Mouse (Mus musculus) B cell, adult 2 months (primary cell): ENCODE data around the gene Pin4.
"Not testable (repeated sequence)": the region's sequence is repeated elsewhere in the genome, so short reads cannot be mapped to it uniquely, and the experiment has no call there.

Experiments
- DNase-seq, 2 experiments: peaks; one replicate each; pipeline ENCODE4 v3.0.0; 2022

Pin4 gene

DNA sequence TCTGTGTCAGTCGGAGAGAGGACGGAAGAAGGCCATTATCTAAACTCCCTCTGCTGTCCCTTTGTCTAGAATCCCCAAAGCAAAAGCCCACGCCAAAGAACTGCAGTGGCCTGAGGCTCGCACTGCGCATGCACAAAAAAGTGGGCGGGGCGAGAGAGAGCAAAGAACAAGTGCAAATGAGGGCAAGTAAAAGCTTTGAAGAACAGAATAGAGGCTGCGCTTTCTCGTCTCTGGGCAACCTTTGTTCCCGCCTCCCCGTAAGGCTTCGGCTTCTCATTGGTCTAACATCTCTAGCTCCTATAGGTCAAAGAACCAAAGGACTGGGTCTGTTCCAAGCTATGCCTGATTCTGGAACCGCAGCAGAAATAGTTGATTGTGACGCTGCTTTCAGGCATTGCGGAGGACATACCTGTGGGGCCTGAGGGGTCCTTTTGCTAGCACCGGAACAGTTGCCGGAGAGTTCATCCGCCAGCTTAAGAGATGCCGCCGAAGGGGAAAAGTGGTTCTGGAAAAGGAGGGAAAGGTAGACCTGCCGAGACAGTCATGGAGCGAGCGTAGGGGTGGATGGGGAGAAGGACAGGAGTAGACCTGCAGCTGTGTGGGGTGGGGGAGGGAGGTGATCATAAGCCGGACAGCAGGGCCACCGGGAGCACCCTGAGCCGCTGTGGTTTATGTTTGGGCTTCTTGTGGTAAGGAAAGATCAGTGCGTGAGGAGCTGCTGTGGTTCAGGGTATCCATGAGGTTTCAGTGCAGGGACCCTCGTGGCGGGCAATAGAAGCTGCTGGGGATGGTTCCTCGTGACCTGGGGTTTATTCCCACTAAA is at the start of gene Pin4:
Pin4 (plus strand) TSS at position 406 of the 823 bp plus-strand sequence.
- peak; percentile 89 for DNase-seq

DNA sequence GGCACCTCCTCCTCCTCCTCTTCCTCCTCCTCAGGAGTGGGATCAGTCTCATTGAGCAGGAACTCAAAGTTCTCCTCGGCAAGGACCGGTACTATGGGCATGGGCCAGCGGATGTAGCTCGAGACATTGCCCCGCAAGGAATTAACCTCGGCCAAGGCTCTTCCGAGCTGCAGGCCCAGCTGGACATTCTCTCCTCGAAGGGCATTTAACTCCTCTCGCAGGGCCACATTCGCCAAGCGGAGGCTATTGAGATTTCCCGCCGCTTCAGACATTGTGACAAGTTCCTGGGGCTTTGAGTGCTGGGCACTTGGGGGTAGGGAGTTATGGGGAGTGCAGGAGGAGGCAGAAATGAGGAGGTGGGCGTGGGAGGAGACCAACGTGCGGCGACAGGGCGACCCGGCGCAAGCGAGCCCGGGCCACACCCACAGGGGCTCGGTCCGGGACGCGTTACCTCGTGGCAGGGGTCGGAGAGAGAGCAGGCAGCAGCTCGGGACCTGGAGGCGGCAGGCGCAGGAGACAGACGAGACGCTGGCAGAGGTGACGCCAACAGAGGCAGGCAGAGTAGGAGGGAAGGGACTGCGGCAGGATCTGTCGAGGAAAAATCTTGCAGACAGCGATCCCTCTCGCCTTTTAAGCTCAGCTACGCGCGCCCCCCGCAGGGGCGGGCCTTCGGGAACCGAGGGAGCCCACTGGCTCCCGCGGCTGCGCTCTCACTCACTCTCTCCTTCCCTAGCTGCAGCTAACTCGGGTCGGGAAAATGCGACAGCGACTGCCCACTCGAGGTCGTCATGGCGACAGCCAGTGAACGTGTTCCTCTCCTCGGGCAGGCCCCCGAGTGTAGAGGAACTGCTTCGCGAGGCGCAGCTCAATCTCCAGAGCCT is 48.4 kb upstream of the Pin4 start, which contains the start of gene Rtl5:
Rtl5 (minus strand) TSS at position 714 of the 881 bp plus-strand sequence.
- DNase-seq: peak; percentile 34 to 45

DNA sequence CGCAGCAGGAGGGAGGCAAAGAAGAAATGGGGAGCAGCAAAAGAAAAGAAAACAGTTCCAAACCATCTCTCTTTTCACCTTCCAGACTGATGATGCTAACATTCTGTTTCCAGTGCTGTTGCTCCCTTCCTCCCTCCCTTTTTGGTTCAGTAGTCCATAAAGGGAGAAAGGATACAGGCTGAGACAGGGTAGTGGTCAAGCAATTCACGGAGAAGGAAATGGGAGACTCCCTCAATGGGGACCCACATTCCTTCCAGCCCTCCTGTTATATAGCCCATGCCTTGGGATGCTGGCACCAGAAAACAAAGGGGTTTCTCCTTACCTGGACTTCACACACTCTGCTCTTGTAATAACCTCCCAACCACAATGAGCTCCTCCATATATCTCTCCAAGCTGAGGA is 47.7 kb upstream of the Pin4 start:
- no peak for DNase-seq

DNA sequence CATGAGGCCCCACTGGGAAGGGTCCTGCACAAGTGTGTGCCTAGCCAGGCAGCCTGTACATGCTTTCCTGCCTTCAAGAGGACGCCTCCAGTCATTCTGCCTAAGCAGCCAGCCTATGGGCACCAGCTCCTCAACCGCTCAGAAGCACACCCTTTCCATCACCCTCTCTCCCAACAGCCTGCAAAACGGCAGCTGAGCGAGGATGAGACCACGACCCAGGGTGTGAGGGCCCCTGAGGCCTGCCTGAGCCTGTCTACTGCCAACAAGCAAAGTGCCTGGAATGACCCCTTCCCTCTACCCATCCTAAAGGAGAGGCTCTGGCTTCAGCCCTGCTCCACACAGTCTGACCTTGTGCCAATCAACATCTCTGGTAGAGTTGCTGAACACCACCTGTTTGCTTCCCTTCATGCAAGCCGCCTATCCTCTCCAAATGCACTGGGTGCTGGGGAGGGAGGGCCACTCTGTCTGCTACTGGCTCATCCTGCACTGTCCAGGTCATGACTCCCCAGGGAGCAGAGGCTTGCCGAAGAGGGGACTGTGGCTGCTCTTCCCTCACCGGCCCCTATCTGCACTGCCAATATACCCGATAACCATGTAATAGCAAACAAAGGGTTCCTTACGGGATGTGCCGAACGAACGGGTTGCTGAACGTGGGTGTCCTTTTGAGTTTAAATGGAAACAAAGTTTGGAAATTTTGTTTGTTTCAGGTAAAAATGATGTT is 45.5 kb upstream of the Pin4 start:
- DNase-seq: no peak

DNA sequence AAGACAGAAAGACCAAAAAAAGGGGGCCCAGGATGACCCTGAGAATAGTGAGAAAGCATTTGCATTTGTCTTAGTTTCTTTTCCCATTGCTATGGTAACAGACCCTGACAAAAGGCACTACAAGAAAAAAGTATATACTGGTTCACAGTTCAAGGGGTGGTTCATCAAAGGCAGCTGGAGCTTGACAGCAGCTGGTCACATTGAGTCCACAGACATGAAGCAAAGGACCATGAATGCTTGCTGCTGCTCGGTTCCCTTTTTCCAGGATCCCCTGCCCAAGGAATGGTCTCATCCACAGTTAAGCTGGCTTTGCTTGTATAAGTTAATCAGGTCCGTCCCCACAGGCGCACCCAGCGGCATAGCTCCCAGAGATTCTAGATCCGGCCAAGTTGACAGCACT is 44.8 kb upstream of the Pin4 start:
- DNase-seq: no peak

DNA sequence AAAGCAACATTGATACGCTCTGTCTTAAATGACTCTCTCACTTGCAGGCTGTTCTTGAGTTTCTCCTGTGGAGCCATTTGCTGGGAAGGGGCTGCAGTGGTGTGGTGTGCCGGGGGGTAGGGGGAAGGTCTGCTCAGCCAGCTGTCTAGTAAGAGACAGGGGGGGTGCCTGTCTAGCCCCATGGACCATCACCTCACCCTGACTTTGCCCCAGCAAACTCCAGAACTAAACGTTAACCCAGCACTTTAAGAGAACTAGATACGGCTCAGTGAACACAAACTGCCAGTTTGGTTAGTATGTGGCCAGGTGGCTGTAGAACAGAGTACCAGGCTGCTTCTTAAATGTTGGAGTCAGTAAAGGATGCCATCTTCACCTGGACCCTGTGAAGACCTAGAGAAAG is 44.1 kb upstream of the Pin4 start:
- no peak for DNase-seq

DNA sequence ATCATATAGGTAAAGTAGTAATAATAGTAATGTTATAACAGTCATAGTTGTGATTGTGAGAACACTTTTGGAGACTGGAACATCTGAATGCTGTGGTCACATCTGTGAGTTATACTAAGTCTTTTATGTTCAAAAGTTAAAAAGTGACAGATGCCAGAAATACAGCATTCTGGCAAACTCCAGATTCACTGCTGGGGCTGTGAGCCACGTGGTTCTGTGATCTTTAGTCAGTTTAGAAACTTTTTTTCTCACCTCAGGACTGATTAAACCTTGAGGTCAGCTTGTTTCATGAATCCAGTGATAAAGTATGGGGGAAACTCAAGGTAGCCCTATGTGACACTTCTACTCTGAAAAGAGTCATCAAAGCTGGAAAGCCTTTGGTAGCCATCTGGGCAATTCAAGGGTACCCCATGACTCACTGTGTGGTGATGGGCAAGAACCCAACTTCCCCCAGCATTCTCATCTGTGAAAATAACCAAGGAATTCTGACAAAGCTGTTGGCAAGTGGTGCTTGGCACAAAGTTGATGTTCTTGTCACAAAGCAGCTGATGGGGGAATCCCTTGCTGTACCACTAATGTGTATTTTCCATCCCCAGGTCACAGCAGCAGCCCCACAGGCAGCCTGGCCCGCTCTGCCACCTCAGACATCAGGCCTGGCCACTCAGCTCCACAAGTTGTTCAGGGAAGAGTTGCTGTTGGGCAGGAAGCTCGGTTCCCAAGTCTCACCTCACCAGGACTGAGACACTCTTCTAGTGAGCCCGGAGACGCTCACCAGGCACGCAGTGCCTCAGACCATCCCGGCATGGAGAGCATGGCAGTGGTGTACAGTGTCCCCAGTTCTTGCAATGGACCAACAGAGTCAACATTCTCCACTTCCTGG is 42.1 kb upstream of the Pin4 start:
- DNase-seq: no peak

DNA sequence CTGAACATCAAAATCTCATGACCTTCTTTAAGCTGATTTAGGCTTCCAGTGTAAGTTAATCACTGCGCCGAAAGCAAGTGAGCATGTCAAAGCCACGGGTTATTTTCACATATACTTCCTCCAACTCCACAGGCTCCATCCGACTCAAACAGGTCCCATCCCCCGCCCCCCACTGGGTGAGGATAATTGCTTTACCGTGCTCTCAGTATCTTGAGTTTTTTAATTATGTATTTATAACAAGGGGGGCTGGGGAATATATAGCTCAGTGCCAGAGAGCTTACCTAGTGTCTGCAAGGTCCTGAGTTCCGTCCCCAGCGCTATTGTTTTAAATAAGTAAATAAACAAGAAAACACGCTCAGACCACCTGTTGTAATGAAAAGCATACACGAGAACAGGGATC is 38.2 kb upstream of the Pin4 start:
- DNase-seq: no peak

DNA sequence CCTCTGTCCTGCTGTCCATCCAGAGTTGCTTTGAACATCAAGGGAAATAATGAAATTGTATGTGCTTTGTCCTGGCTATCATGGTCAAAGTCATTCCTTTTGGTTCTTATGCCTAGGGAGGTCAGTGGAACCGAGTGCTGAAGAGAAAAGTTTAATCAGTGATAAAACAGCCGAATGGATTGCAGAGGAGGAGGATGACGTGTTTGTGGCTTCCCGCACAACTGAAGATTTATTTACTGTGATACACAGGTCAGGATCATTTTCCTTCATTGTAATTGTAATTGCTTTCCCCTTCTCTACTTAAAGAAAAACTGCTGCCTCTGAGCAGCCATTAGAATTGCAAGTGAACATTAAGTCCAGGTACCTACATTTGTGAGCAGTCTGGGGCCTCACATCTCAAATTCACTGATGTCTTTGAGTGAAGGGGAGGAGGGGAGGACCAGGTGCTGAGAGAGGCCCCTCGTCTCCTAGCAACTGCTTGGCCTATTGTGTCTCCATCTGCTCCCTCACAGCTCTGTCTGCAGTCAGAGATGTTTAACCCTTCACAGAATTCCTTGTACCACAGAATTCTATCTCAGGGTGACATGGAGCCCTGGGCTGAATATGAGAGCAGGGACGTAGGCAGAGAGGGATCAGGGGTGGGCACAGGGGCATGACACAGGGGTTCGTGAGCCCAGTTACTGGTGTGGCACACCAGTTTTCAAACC is 37.5 kb upstream of the Pin4 start:
- DNase-seq: no peak

DNA sequence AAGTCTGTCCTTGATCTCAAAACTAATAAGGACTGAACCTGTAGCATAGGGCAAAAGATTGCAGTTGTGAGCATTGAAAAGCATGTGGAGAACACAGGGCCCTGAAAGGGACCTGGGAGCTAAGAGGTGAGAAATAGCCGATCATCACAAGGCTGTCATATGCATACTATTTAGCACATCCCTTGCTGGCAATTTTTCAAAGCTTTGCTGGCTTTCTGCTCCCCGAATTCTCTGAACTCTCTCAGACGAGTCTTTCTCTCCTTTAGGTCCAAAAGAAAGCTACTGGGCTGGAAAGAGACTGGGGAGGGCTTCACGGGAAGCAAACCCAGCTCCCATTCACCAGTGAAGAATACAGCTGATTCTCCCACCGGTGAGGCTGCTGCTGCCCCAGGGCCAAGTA is 36.9 kb upstream of the Pin4 start:
- DNase-seq: no peak

DNA sequence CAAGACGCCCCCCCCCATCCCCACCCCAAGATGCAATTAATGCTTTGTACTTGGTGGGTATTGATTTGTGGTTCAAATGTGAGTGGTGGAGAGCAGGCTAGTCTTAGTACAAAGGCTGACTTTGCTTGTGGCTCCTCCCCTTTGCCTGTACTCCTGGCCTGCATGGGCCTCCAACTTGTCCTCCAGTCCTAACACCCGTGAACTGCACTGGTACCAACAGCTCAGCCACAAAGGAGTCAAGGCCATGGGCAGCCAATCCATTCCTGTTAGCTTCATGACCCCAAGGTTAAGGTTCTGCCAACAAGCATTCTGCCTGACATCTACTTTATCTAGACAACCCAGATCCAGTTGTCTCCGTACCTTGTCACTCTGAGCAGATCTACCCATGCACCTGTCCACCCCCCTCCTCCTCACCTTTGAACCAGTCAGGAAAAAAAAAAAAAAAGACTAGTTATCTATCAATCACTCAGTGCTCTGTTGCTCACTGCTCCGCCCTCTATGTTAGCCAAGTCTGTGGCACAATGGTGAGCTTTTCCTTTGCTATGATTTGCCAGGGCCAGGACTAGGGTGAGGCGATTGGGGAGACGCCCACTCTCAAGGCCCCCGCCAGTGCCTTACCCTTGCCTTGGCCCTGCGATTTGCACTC is 33.3 kb upstream of the Pin4 start:
- DNase-seq: no peak

DNA sequence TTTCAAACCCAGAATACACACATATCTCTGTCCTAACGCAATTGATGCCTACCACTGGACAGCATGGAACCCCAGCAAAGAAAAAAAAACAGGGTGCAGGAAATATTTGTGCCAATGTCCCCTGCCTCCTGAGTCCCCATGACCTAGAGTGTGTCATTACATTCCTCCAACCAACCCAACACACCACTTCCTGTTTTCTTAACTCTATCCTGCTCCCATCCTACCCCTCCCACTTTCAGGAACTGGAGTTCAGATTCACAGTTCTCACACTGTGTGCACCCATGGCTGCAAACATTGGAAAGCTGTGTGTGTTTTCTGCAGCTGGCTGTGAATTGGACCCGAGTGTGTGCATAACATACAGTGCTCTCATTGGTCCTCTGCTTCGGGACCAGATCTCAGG is 28.6 kb upstream of the Pin4 start:
- DNase-seq: no peak

DNA sequence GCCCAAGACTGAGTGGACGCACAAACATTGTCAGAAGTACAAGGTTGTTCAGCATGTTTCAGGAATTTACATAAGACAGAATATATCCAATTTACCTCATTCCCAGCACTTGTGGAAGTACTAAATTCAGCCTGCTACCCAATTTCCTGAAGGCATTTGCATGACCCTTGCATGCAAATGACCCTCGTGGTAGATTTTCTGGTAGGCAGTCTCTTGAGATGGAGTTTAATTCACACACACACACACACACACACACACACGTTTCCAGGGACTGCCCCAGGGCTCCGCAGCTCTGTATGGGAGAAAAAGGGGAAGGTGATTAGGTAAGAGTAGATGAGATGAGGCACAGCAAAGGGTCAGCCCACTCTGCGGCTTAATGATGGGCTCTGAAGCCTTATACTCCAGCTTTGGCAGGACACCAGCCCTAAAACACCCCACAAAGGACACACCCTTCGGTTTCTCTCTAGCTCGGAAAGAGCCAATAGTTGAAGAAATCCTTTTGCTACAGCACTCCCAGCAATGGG is 24.8 kb upstream of the Pin4 start:
- peak in 1 of 2 experiments; percentile 19 for DNase-seq

DNA sequence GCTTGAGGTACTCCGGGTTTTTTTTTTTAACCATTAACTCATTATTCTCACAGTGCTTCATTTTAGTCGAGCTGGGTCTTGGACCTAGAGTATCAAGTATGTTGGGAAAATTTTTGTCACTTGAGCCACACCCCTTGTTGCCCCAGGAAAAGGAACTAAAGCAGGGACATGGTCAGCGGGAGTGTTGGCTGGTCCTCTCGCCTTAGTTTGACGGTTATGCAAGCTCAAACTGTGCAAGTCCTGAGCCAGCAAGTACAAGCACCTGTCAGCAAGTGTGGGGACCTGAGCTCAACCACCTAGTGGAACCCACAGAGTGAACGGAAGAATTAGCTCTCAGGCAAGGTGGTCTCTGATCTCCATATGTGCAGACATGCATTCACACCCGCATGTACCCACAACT is 17.4 kb upstream of the Pin4 start:
- no peak for DNase-seq

DNA sequence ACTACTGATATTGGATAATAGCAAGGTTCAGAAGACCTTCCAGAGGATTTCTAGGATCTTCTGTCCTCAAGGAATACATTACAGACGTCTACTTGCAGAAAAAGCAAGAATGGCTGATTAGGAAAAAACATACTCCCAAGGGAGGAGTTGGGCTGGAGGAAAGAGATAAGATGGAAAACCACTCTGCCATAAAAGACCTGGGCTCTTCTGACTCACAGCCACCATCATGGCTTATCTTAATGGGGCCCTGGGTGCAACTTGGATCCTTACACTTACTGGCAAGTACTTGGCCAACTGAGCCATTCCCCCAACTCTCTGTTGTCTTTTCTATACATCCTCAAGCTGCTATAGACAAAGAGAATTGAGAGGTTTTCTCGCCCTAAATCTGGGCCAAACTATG is 15.4 kb upstream of the Pin4 start:
- not testable (repeated sequence) for DNase-seq

DNA sequence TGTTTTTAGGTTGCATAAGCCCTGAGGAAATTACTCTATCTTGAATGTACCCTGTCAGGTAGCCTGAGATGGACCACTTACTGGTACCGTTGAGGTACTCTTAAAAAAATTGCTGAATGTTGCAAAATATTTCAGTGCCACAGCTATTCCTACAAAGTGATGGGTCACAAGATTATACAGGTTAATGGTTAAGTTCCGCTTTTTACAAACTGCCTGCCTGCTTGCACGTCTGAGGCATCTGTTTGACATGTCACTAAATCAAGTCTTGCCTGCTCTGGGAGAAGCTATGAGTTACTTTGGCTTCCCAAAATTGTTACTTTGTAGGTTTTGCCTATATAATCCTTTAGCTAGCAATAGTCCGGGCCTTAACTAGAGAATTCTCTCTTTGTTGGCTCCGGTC is 9.9 kb upstream of the Pin4 start:
- not testable (repeated sequence) for DNase-seq

DNA sequence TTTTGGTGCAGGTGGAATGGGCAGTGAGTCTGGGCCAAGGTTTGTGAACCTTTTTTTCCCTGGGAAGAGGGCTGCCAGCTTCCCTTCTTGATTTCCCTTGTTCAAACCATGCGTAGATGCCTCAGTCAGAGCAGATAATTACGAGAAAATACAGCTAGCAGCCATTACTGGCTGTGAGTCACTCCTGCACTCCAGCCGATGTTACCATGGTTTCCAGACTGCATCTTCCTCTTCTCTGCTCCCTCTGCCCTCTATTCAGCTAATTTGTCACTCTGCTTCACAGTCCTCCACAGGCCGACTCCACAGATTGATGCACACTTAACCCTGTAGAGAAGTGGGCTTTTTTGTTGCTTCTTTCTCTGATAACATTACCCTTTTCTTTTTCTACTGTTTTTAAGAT is 3.6 kb upstream of the Pin4 start:
- DNase-seq: no peak

DNA sequence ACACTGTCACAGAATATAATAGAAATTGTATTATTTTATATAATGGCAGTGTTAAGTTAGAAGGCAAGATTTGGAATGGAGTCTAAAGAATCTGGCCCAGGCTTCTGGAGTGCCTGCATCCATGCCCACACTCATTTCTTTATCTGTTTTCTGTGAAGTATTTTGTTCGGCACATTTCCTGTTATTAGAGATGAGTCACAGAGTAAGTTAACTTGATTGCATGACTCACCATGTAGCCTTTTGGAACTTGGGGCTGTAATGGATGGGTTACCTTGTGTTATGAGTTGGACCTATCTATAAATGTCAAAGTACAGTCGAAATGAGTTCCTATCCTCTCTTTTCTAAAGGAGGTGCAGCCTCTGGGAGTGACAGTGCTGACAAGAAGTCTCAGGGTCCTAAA is 2.1 kb downstream of the Pin4 start:
- DNase-seq: no peak

DNA sequence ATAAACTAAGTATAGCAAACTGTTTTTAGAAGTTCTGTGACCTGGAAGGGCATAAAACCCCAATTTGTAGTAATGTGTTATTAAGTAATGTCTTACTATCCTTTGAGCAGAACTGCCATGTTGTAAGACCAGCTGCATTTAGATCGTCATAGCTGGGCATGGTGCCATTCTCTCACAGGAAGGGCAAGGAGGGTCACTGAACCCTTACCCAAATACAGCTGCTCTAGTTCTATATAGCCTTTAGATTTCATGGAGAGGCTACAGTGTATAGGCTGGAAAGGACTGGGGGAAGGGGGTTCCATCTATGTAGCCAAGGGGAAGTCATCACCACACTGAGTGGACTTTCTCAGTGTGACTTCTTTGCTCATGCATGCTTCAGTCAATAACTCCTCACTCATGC is 21.9 kb downstream of the Pin4 start:
- DNase-seq: no peak

DNA sequence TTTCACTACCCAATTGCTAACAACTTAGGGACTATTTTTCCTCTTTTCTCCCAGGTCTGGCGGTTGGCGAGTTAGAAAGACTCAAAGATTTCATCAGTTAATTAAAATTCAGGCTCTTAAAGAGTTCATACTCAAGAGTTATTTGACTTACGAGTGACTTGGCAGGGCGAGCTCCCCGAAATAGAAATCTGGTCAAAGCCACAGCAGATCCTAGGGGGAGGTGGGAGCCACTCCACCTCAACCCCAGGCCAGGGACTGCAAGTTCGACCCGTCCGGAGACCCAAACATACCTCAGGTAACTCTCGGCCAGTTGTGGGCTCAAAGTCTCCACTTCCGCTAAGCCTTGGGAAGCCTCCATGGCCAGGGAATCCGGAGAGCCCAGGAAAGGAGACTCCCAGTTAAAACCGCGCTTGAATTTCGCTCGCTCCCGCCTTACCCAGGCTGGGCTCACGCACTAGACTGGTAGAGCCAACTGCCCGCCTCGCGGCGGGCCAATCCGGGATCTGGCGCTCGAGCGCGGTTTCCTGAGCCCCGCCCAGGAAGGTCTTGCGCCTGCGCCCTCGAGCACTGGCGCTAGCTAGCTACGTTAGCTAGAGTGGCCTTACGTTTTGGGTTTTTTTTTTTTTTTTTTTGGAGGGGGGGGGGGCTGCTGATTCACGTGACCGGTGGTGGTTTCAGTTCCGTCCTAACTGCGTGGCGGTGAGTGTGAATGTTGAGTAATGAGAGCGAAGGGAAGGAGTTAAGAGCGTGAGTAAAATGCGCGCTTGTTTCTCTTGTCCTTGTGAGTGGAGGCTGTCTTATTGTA is 37.6 kb downstream of the Pin4 start, which contains the start of gene Ercc6l:
Ercc6l (minus strand) TSS at position 474 of the 805 bp plus-strand sequence.
- peak; percentile 88 to 90 for DNase-seq
